Mouse (Mus musculus) left cerebral cortex, postnatal 10 days (tissue): ENCODE measurements around the gene Cd2bp2. TPM values are rescaled to one million over a fixed set of nuclear protein-coding genes. Genes with fewer than 3 reads are reported as not detected.

ENCODE experiments used
- DNase-seq, 2 experiments: peaks; one replicate each; pipeline ENCODE4 v3.0.0; 2021 to 2022; ENCODE audit warnings: low spot score in 2 of 2, mixed read lengths in 1 of 2; ENCODE audit errors: extremely low spot score in 1 of 2
- intact Hi-C: fragments of 180-260 bp; cut with DNase I; formaldehyde crosslinking; loops from one replicate; pipeline ENCODE4 v1.15.1; 2025
- total RNA-seq, 2 experiments: library from RNA; stranded (reverse); gene quantifications; 2 replicates each; pipeline ENCODE4 v1.2.3; 2021

Gene Cd2bp2
- total RNA-seq, 2 experiments from 2014 or later, result 74.0 to 75.8 TPM

GRCm38 (mm10) chr7:127153477-127153876 is 42.4 kb downstream of the Cd2bp2 start:
- intact Hi-C loops, result no loop called here
- no peak for DNase-seq

GRCm38 (mm10) chr7:127152464-127152863 is 43.4 kb downstream of the Cd2bp2 start:
- no peak for DNase-seq

GRCm38 (mm10) chr7:127147901-127148300 is 47.9 kb downstream of the Cd2bp2 start:
- no peak for DNase-seq
- intact Hi-C loops, result no loop called here

More at GRCm38 (mm10) chr7:127152464-127152863, 43.4 kb downstream of the Cd2bp2 start:
- intact Hi-C loops, result no loop called here

DNA sequence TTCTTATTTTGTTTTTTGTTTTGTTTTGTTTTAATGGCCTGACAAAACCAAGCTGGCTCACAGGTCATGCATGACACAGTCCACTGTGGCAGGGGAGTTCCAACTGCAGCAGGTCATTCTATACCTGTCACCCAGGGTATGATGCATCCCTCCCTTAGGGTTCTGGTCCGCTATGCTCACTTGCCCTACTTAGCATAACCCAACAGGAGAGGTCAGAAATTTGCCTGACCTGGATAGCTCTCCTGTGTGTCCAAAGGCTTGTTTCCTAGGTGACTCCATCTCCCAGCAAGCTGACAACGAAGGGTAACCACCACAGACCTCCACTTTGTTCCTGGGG is 49.6 kb downstream of the Cd2bp2 start:
- intact Hi-C loops, result no loop called here
- no peak for DNase-seq

- no peak for DNase-seq
- intact Hi-C loops, result no loop called here
These were observed 50.2 kb downstream of the Cd2bp2 start for GRCm38 (mm10) chr7:127145387-127146266.

- intact Hi-C loops, result no loop called here
- DNase-seq, result no peak
These were observed 51.4 kb downstream of the Cd2bp2 start for GRCm38 (mm10) chr7:127144412-127144811.

GRCm38 (mm10) chr7:127142666-127143065 is 53.2 kb downstream of the Cd2bp2 start:
- DNase-seq, result no peak
- intact Hi-C loops, result no loop called here

DNA sequence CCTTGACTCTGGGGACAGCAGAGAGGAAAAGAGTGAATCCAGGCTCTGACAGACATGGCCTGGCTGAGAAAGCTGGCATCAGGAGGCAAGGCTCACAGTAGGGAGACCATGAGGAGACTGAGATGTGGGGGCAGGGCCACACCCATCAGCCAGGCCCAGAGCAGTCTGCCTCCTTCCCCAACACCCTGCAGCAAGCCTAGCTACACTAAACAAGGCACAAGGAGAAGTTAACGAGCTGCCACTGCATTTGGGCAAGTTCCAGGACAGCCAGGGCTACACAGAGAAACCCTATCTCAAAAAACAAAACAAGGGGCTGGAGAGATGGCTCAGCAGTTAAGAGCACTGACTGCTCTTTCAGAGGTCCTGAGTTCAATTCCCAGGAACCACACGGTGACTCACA is 53.6 kb downstream of the Cd2bp2 start:
- intact Hi-C loops, result no loop called here

More for the DNA sequence above, 53.6 kb downstream of the Cd2bp2 start:
- no peak for DNase-seq

Other genes with a start within 250 kb of the Cd2bp2 start
- gene Asphd1, start 246.5 kb downstream of the Cd2bp2 start, total RNA-seq, result 10 to 100 TPM; 49.0 to 58.8 TPM
- gene Sez6l2, start 245.5 kb downstream of the Cd2bp2 start, total RNA-seq, result 100 to 1,000 TPM; 306 to 312 TPM
- 100 to 1,000 TPM; 163 to 166 TPM for gene Cdipt, start 220.1 kb downstream of the Cd2bp2 start, total RNA-seq
- under 1 TPM in 1 of 2 experiments, not detected in 1; 0.17 TPM for gene Cdiptos, start 220.0 kb downstream of the Cd2bp2 start, total RNA-seq
- 1 to 10 TPM; 4.4 to 4.5 TPM for gene Mvp, start 181.4 kb downstream of the Cd2bp2 start, total RNA-seq
- under 1 TPM in 1 of 2 experiments, not detected in 1; 0.94 TPM for gene Pagr1b, start 179.6 kb downstream of the Cd2bp2 start, total RNA-seq
- gene Pagr1a, start 178.7 kb downstream of the Cd2bp2 start, total RNA-seq, result 10 to 100 TPM; 17.1 to 17.7 TPM
- 10 to 100 TPM; 38.9 to 40.8 TPM for gene Gm42742, start 175.0 kb downstream of the Cd2bp2 start, total RNA-seq
- 100 to 1,000 TPM; 182 to 196 TPM for gene Prrt2, start 174.8 kb downstream of the Cd2bp2 start, total RNA-seq
- 100 to 1,000 TPM; 265 to 274 TPM for gene Maz, start 169.0 kb downstream of the Cd2bp2 start, total RNA-seq
- 1 to 10 TPM; 8.8 to 9.8 TPM for gene Kif22, start 153.6 kb downstream of the Cd2bp2 start, total RNA-seq
- gene Zg16, start 108.7 kb downstream of the Cd2bp2 start, total RNA-seq, result not detected
- 1 to 10 TPM; 1.4 to 2.1 TPM for gene AI467606, start 104.7 kb downstream of the Cd2bp2 start, total RNA-seq
- under 1 TPM in 1 of 2 experiments, not detected in 1; 0.22 TPM for gene Qprt, start 73.8 kb downstream of the Cd2bp2 start, total RNA-seq
- under 1 TPM; 0.11 to 0.12 TPM for gene Spn, start 58.2 kb downstream of the Cd2bp2 start, total RNA-seq
- 10 to 100 TPM; 85.6 to 88.0 TPM for gene Tbc1d10b, start 12.4 kb upstream of the Cd2bp2 start, total RNA-seq
- 1 to 10 TPM in 1 of 2 experiments, not detected in 1; 1.2 TPM for gene Mylpf, start 12.8 kb upstream of the Cd2bp2 start, total RNA-seq
- 10 to 100 TPM; 16.6 to 18.4 TPM for gene Zfp553, start 37.0 kb upstream of the Cd2bp2 start, total RNA-seq
- 1 to 10 TPM; 6.0 to 6.1 TPM for gene Sept1, start 37.1 kb upstream of the Cd2bp2 start, total RNA-seq
- gene Zfp771, start 48.2 kb upstream of the Cd2bp2 start, total RNA-seq, result 10 to 100 TPM; 53.6 to 65.0 TPM
- 10 to 100 TPM; 40.7 to 40.9 TPM for gene Dctpp1, start 64.7 kb upstream of the Cd2bp2 start, total RNA-seq
- 10 to 100 TPM; 50.6 to 53.7 TPM for gene Sephs2, start 78.0 kb upstream of the Cd2bp2 start, total RNA-seq
- gene Itgal, start 100.2 kb upstream of the Cd2bp2 start, total RNA-seq, result under 1 TPM; 0.32 to 0.57 TPM
- gene Zfp768, start 149.5 kb upstream of the Cd2bp2 start, total RNA-seq, result 10 to 100 TPM; 13.2 to 14.2 TPM
- 1 to 10 TPM; 7.2 to 7.8 TPM for gene Zfp747, start 180.0 kb upstream of the Cd2bp2 start, total RNA-seq
- 1 to 10 TPM; 2.8 to 3.1 TPM for gene 9130019O22Rik, start 191.1 kb upstream of the Cd2bp2 start, total RNA-seq
- gene E430018J23Rik, start 197.6 kb upstream of the Cd2bp2 start, total RNA-seq, result 1 to 10 TPM; 6.1 to 6.6 TPM
- gene Zfp764, start 210.8 kb upstream of the Cd2bp2 start, total RNA-seq, result 1 to 10 TPM; 3.6 to 4.7 TPM
- 10 to 100 TPM; 11.4 to 14.1 TPM for gene Zfp688, start 226.0 kb upstream of the Cd2bp2 start, total RNA-seq